Mouse (Mus musculus) CD8-positive naive resting alpha-beta T cell, adult 2 months (primary cell): ENCODE measurements at regions not wholly inside any gene's neighbourhood (a gene's known extent, or its start where the extent isn't known, plus 50 kb on each side); places are given as distances from the start of the nearest gene placed in this dataset.

Experiments used
- DNase-seq, 2 experiments: peaks; one replicate each; pipeline ENCODE4 v3.0.0; 2022; ENCODE audit warnings: low read depth in 2 of 2, low spot score in 2 of 2

DNA sequence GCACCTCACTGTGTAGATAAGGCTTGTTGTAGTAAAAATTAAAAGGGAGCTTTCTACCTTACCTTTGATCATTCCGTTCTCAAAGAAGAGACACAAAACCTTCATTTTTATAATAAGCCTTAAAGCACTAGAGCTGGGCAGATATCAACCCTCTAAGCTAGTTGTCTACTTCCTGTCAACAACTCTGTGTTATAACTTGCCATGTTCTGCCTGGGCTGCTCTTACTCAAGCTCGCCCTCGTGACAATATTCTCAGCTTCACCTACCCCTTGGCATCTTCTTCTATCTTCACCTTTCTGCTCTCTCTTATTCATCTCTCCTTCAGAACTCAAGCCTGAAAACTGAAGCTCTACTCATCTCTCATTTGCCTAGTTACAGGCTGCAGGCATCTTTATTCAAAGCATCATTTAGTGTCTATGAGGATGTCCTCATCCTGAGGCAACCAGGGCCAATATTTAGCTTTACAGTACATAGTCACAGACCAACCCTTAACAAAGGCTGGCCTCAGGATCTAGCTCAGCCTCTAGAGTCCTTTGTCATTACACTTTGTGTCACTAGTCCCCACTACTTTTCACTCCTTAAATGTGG, 375.2 kb upstream of the Trib2 start:
- no peak for DNase-seq

DNA sequence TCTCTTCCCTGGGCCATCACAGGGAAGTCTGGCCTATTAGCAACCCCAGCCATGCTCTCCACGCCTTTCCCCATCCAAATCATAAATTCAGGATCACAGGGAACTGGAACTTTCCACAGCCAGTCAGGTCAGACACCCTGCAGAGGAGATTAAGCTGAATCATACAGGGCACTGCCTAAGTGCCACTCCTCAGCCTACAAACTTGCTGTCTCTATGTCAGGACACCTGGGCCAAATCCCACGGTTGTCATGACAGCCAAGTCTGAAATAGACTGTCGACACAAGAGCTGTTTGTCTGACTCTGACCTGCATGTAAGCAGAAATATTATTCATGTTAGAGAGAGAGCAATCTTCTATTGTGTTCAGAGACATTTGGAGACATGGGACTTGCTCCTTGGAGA, 374.0 kb upstream of the Trib2 start:
- no peak for DNase-seq

DNA sequence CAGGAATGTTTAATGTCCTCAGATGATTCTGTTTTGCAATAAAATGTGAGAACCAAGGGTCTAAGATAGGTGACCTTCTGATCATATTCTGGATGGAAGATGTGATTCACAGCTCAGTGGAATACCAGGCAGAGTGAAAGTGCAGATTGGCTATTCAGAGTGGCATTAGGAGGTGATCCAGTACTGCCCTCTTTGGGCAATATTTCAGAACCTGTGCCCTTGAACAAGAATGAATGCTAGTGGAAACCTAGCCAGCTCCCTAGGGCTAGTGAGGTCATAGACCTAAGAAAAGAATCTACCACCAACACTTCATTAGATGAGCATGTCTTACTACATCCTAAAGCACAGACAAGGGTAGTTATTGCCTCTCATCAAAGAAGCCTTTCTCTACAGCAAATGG, 372.7 kb upstream of the Trib2 start:
- DNase-seq, result no peak

DNA sequence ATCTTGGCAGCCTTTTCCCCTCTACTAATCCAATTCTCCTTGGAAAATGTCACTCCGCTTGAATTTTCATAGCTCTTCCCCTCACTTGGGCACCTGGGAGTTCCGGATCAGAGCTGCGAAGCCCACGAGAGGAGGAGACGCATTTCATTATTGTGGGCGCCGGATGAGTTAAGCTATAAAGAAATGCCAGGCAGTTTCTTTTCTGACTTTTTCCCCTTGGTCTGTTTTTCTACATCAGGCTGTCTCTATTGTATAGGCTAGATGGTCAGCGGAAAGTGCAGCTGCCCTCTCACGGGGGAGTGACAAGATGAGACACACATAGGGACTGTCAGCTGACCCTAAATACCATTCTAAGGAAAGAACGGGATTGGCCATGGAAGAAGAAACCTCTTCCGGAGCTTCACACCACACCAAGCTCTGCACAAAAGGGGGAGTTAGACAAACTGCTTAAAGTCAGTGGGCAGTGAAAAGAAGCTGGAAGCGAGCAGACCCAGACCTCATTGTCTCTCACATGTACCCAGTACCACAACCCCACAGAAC, 369.3 kb upstream of the Trib2 start:
- DNase-seq, result no peak

DNA sequence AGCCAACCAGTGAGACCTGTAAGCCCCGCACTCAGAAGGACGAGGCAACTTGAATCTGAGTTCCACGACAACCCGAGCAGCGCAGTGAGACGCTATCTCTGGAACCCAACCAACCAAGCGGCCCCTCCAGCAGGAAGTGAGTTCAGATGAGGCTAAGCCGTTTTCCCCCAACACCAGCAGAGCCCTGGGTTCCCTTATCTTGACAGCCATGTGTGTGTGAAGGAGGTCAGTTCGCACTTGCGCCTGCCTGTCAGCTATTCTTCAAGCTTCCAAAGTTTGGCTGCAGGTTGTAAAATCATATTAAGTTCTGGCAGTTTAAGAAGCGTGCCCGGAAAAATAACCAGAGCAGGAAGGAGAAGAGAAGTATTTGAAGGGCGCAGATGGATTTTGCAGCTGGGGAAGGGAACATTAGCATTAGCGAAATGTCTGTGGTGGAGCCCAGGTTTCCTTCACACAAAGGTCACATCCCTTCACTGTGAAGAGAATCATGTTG, 368.8 kb upstream of the Trib2 start:
- peak; percentile 25 to 40 for DNase-seq

DNA sequence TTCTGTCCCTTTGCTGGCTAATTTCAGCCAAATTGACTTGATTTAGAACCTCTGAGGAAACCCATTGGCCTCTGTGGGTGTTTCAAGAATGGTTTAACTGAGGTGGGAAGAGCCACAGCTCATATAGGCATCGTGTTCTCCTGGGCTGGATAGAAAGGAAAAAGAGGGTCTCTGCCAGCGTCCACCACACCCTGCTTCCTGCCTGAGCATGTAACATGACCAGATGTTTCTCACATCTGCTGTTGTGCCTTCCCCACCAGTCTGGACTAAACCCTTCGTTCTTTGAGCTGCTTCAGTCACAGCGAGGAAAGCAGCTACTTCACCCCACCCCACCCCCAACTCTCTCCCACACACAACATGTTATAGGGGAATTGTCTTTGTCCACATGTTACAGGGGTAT, 366.3 kb upstream of the Trib2 start:
- DNase-seq, result no peak

DNA sequence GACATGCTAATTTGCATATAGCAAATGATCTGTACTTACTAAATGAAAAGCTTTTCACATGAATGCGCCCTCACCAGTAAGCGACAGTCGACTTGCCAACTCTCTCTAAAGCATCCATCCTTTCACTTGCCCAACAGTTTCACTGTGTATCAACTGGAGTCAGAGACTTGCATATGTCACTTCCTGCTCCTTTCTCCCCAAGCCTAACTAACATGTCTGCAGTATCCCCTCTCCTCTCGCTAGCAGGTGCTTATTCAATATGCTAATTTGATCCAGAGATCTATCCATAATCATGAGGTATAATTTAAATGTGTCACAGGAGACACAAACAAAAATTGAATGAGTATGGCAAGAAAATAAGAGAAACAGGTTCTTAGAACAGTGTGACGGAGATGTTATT, 364.9 kb upstream of the Trib2 start:
- DNase-seq, result no peak

DNA sequence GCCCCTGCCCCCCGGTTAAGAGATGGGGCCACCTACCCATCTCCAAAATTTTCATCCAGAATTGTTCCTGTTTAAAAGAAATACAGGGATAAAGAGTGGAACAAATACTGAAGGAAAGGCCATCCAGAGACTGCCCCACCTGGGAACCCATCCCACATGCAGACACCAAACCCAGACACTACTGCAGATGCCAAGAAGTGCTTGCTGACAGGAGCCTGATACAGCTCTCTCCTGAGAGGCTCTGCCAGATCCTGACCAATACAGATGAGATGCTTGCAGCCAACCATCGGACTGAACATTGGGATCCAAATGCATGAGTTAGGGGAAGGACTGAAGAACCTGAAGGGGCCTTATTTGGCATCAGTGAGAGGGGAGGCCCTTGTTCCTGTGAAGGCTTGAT, 363.2 kb upstream of the Trib2 start:
- DNase-seq, result no peak

DNA sequence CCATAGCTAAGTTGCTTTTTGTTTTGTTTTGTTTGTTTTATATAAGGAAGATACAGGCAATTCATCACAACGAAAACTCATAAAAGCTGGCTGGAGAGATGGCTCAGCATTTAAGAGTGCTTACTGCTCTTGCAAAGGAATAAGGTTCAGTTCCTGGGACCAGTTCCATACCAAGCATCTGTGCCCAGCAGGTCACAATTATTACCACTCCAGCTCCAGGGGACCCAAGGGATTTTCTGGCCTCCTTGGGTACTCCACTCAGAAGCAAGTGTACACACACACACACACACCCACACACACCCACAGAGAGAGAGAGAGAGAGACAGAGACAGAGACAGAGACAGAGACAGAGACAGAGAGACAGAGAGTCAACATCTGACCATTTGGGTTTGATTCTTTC, 359.6 kb upstream of the Trib2 start:
- DNase-seq, result no peak

DNA sequence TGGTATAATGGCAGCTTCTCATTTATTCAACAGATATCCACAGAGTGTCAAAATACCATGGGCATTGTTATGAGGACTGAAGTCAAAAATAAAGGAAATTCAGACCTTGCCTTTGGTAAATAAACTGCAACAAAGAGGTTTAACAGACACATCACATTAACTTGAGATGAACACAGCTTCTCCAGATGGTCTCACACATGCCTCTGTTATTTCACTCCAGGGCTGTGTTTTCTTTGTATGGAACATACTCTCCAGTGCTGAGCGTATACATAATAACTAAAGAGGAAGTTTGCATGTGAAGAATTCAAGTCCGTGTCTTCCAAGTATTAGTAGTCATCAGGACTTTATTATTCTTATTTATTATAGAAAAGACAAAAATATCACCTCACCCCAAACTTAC, 355.5 kb upstream of the Trib2 start:
- no peak for DNase-seq

DNA sequence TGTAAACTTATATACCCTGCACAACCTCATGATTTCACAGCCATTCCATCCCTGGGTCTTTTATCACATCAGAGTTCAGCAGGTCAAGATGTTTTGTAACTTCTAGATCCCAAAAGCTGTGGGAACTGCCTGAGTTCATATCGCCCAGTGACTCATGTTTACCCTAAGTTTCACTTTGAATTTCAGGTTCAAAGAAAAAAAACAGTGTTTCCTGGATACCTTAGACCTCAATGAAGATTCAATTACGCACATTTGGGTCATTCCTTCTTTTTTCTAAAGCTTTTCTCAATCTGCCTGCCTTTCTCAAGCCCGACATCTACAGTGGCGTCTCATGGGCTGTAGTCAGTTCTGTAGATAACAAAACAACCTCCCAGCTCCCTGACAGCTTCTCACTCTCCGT, 354.9 kb upstream of the Trib2 start:
- DNase-seq, result peak; percentile 8 to 31

DNA sequence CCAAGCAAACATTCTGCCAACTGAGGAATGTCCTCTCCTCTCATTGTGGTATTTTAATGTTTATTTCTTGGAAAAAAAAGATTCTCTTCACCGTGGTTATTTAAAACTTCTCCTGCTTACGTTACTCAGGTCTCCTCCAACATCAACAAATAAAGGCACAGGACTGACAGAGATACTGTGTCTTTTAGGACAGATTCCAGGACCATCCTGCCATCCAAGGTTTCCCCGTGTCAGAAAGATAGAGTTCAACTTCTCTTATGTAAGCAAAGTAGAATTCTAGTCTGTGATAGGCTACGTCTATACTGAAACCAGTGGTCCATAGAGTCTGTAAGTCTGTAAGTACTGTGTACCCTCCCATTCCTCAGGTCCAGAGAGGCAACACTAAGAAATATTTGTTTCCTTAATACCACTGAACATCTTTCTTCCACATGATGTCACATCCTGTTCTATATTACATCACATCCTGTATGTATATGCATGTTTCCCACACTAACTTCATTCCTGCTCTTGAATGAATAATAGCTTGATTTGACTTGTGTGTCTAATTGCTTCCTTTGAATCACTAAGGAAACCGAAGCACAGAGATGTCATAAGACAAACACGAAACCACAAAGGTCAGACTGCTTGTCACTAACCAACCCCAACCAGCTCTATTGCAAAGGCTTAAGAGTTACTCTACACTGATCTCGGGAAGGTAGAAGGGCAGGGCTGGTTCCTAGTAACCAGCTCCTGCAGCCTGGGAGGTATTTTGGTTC, 353.2 kb upstream of the Trib2 start:
- peak; percentile 43 to 56 for DNase-seq

DNA sequence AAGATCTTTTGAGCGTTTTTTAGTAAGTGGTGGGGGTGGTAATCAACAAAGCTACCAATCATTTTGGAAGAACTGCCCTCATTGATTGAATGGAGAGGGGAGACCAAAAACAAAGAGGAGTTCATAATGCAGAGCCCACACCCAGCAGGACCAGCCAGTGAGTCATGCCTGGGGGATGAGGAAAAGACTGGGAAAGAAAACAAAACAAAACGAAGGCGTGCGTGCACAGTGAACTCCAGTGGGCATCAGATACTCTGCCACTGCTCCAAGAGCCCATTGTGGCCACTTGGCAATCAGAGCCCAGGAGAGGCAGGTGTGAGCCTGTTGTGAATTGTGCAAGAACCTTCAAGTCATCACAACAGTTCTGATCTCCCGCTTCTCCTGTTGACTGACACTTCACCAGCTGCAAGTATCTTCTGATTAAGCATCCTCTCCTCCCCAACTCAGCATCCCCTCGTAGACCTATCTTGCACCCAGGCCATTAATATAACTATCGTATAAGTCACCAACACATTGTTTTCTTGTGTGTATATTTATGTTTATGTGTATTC, 351.1 kb upstream of the Trib2 start:
- no peak for DNase-seq

DNA sequence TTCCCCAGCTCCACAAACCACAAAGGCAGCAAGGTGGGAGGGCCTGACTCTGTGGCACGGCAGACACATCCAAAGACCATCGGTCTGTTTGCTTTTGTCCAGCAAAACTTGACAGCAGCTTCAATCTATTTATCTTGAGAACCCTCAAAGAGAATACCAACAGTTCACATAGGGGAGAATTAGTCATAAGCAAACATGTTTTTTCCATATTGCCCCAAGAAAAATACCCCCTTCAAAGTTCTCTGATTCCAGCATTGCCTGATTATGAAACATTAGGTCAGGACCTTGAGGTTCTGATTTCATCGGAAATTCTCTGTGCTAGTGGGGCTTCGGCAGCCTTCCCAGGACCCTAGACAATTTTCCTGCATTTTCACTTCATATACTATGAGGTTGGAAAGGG, 348.4 kb upstream of the Trib2 start:
- no peak for DNase-seq

DNA sequence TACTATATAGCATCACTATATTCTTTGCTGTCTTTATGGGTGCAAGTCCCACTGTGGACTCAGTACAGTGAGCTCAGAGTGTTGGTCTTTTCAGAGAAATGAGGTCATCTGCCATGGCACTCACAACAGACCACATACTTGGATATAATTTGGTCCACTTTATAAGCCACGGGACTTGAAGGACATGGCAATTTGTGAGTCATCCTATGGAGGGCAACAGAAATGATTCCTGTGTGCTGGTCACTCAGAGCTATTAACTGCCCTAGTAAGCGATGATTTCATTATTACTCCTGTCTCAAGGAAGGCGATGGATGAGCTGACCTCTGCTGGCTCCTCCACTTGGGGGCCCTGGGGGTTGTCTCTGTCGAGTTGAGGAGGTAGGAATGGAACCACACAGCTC, 345.2 kb upstream of the Trib2 start:
- no peak for DNase-seq

DNA sequence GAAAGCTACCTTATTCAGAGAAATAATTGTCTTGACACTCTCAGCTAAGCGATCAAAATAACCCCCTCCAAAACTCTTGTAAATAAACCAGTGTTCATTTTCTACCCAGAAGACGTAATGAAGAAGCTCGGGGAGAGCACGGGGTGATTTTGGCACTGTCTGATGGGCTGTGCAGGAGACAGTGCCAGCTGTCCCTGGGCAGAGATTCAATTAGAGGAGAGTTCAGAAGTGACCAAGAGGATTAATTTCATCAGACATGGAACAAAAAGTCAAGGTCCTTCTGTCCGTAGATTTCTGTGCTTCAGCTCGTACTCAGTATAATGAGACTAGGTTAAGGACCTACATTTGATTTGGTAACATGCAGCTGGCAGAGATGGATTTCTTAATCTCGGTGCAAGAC, 341.2 kb upstream of the Trib2 start:
- DNase-seq, result no peak

DNA sequence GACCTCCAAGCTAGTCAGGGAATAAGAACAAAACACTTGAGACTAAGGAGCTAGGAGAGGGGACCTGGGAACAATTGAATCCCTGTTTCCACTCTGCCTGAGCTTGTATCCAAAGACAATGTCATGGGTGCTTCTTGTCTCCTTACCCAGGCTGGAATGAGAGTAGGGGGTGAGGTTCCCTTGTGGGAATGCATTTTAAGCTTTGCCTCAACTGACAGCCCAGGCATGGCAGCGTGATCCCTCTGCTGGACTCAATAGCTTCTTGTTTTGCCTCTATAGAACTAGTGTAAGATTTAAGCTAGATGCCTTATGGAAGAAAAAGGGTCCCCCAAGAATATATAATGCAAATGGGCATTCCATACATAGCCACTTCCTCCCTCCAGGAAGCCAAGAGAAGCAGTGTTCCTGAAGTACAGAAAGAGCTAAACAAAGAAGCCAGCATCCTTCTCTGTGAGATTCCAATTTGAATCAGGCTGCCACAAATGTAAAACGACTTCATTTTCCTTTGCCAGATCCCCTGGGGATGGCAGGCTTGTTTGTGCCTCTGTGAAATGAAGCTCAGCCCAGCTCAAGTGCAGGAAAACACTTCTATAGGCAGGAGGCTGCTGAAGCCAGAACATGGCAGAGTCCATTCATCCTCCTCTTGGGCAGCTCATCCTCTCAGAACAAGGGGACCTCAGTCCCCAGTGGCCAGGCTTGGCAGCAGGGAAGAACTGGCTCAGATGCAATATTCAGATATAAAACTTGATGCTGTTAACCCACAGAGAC, 339.3 kb upstream of the Trib2 start:
- no peak for DNase-seq

DNA sequence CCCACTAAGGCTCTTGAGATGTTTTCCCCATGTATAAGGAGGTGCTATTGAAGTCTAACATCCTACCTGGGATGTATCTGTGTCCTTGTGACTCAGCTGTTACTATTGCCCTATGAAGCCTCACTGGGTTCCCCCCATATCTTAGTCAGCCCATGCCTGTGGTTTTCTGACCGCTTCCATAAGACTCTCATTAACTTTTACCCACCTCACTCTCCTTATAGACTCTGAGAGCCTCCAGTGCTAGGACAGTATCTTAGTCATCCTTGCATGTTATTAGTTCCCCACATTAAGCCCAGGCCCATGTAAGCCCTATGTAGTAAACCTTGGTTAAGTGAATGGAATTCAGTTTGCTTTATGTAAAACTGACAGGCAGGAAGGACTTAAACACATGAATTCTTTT, 337.5 kb upstream of the Trib2 start:
- no peak for DNase-seq

DNA sequence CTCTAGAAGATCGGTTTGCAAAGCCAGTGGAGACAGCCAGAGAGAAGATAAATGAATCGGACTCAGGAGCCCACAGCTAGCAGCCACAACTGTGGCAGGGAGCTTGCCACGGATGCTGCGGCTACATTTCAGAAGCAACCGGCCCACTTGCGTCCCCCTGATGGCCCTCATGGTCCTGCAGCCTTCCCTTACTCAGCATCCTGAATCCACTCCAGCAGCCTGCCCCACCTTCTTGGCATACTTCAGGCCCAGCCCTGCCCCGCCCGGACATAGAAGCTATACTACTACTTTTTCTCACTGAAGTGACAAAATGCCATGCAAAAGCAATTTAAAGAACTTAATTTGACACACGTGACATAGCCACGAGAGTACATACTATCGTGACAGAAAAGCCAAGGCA, 335.4 kb upstream of the Trib2 start:
- DNase-seq, result no peak

DNA sequence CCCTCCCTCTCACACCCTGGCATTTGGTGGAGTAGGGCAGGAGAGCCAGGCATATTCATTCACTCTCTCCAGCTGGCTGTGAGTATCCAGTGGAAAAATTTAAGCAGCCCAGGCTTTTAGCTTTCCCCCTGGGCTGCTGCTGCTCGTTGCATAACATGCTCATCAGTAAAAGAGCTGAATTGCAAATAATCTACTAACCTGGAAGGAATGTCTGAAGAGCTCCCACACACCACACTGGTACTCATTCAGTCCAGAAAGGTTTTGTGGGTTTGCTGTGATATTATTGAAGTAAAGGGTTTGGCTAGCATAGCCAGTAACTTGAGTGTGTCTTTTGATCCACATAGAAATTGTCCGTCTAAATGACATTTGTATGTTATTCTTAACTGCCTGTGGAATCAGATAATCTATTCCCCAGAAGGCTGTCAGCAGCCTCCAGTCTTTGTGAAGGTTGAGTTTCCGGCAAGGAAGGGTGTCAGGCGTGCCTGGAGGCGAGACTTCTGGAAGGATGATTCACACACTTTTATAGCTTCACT, 334.5 kb upstream of the Trib2 start:
- DNase-seq, result no peak

DNA sequence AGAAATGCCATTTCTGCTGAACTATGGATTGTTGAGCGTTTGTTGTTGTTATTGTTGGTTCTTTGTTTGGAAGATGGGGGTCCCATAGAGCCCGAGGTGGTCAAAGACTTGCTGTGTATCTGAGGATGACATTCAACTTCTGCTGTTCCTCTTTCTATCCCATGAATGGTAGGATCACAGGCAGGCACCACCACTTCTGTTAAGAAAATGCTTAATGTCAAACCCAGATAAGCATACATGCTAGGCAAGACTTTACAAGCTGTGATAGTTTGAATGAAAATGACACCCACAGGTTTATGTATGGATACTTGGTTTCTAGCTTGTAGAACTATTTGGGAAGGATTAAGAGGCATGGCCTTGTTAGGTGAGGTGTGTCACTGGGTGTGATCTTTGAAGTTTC, 330.2 kb upstream of the Trib2 start:
- DNase-seq, result no peak
